Mouse (Mus musculus) skeletal muscle tissue, adult 2 months (tissue): ENCODE measurements at regions not wholly inside any gene's neighbourhood (a gene's known extent, or its start where the extent isn't known, plus 50 kb on each side); places are given as distances from the start of the nearest gene placed in this dataset.

ENCODE experiments used
- DNase-seq: peaks from one replicate; pipeline ENCODE4 v3.0.0-alpha.2; 2012; ENCODE audit warnings: low read depth, low spot score

DNA sequence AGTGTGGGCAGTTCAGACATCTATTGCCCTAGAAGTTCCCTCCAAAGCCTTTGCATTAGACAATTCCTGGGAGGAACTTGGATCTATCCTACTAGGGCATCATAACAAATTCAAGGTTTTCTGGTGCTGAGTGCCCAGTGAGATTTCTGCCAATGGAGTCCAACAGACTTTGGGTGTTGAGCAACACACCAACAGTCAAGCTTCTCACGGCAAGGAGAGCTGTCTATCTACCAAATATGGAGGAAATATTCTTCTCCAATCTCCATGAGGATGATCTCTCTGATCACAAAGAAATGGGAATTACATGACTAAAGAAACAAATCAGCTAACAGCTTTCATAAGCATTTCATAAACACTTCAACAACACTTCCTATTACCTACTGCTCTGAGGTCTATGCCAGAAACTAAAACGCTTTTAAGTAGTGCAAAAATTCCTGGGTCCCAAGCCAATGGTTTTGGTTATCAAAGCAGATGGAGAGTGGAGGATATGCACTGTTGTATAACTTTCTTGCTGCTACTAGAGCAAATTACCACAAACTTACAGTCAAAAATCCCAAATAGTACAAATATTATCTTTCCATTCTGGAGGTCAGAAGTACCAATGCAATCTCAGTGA, 351.8 kb upstream of the Atp2b1 start:
- DNase-seq: no peak

DNA sequence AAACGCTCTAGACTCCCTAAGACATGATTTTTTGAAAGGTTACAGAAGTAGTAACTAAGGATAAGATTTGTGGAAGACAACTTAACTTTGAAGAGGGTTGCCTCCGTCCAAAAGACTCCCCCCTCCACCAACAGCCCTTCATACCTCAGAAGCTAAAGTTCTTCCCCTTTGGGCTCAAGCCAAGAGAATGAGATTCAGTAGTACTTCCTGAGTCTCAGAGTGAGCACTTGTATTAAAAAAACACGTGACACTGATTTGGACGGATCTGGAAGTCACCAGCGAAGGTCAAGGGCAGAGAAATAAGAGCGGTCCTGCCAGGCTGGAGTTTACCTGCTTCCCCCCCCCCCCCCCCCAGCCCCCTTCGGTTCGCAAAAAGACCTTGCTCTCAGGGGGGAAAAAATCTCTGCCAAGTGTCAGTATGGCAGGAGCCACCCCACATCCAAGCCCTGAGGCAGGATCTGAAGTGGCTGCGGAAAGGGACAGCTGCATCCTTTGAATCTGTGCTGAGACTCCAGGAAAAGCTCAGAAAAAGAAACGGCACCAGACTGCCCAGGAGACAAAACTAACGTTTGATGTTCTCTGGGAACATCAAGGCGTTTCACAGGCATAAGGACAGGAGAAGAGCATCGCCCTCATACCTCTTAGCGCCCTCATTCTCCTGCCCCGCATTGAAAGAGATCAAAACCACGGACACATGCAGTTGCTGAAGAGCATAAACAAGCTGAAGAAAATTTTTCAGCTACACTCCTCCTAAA, 341.2 kb upstream of the Atp2b1 start:
- no peak for DNase-seq

DNA sequence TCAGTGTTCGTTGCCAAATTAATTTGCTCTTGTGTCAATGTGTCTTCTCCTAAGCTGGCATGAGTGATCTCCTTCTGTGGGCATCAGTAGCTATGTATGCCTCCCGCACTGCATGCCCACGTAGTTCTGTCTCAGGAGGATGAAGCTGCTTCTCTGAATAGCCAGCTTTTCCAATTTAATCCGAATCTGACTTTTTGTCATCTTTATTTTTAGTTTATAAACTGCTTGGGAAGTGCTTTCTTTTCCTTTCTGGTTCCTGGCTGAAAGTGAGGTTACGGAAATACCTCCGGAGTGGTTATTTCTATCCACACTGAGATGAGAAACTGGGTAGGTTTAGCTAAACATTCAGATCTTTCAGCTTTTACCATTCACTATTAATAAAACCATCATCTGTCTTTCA, 337.2 kb upstream of the Atp2b1 start:
- DNase-seq: no peak

DNA sequence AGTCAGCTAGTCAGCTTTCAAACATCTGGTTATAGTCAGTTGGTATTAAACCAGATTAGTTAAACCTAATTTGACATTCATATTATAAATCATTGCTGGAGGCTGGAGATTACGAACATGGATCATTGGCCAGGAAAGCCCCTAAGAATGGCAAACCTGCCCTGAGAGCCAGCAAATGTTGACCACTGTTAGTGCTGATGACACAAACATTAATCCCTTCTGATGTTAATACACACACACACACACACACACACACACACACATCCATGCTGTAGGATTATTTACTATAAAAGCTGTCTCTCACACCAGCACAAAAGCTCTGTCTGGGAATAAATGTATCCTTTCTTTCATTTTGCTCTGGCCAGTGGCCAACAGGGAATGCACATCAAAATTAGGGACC, 329.4 kb upstream of the Atp2b1 start:
- DNase-seq: no peak

DNA sequence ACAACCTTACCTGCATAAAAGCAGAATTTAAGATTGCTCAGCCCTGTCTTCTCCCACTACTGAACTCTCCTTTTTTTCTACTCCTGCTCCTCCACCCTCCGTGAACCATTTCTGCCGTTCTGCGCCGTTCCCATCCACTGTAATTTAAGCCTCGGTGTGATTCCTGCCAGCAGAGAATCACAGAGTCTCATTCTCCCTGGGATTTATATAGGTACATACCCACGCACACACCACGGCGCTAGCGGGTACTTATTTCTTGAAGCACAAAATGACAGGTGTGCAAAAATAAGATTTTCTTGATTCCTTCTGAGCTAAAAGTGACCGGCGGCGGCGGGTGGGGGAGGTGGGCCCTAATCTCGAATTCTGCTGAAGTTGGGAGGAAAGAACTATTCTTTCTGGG, 324.5 kb upstream of the Atp2b1 start:
- DNase-seq: no peak

DNA sequence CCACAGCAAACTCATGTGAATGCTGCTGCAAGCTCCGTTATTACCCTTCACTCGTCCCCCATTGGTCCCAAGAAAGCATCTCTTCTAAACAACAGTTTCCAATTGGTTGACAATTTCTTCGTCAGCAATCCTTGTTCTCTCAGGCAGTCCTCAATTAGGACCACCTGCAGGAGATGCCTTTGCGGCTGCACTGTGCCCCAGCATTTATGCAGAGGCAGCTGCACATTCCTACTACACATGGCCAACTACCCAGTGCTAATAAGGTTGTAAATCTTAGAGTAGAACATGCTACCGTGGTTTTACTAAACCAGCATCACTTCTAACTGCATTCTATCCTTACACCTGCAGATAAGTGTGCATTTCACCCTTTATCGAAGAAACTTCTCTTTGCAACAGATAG, 322.1 kb upstream of the Atp2b1 start:
- DNase-seq: no peak

DNA sequence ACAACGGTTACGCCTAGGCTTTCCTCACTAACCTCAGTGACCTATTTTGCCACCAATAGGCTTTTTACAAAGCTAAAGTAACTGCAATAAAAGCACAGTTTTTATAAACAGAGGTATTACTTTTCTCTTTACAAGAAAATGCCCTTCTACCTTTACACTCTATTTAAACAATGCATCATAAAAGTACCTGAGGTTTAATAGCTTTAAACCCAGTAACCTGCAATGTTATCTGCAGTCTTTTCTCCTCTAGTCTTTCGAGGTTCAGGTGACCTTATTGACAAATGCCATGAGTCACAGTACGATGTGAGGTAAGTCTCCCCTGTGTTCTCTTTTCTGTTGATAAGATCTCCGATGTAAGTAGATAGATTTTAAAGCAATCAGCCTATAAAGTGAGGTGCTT, 320.3 kb upstream of the Atp2b1 start:
- DNase-seq: no peak

DNA sequence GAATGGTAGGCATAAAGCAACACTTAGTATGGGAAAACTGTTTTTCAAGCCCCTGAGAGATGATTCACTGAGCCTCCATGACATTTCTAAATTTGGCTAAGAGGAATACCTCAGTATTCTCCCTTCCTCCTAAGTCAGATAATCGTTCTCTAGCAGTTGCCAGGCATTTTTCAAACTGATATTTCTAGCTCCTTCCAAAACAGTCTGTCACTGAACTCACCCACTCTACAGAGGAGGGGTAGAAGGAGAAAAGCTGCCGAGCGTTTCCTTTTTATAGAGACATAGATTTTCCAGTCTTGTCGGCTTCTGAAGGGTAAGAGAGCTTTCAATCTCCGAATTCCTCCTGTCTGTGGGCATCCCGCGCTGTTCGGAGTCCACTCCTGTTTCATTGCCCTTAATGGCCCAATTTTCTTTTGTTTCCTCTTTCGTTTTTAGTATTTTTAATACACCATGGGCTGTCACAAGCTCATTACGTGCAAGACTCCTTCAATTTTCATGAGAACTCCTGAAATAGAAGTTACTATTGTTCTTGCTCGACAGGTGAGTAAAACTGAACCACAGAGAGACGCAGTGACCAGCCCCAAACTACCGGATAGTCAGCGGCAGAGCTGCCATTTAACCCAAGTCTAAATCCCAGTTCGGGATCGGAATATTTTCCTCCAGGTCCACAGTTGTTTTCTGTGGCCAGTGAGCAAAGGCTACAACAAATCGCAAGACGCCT, 305.8 kb upstream of the Atp2b1 start:
- no peak for DNase-seq

DNA sequence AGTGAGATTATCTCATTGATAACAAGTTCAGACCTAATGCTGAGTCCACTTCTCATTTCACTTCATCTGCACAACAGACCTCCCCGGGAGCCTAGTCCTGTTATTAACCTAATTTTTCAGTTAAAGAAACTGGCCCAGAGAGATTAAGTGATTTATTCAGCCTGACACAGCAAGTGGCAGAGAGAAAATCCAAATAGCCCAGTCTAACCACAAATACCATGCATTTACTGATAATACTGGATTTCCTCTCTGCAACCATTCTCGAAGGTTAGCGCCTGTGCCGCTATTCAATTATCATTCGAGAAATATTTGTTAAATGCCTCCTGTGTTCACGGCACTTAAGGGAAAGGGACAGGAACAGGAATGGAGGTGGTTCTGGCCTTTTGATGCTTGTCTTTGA, 303.5 kb upstream of the Atp2b1 start:
- DNase-seq: no peak

DNA sequence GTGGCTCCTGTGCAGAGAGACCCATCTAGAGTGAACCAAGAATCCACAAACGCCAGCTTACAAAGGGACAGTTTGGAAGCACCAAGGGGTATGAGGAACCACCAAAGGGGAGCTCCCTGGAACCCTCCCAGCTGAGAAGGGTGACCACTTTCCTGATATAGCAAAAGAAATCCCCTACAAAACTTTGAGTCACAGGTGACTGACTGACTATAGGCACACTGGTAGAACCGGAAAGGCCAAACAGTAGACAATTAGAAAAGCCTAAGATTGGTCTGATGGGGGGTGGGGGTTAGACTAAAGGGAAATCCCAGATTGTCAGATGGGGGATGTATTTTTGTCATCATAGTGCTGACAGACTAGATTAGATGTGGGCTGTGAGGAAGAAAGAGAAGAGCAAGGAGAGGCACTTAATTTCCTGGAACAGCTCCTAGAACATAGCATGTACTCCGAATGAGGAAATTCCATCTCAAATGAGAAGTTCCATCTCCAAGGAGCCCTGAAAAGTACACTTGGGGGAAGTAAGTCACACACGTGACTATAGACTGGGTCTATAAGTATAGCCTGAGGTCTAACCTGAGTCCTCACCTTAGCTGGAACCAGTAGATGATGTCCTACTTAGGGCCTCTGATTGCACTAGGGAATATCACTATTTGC, 302.4 kb upstream of the Atp2b1 start:
- peak; percentile 19 for DNase-seq

DNA sequence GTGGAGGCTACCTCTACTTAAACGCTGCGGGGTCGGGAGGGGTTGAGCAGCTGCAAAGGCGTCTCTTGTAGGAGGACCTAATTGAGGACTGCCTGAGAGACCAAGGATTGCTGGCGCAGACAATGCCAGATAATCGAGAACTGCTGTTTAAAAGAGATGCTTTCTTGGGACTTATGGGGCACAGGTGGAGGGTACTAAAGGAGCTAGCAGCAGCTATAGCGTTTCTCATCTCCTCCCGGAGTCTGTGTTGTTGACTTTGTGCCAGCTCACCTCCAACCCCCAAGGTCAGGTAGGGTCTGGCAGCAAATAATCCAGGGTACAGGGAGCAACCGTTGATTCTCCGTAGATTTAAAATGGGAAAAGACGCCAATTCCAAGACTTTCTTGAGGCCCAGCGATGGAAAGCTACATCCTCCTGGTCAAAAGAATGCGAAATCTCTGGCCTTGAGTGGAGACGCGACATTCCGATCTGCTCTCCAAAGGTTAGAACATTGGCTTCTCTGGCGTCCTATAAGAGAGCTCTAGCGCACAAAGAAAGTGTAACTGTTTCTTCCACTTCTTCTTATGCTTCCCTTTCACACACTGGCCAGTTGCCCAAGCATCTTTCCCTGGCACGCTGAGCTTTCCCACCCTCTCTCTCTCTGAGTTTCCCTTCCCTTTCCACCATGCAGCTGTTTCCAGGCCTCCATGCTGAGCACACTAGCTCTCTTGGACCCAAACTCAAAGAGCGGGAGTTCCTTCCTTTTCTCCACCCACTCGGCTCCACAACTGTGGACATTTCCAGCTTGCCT, 295.3 kb upstream of the Atp2b1 start:
- peak; percentile 70 for DNase-seq

DNA sequence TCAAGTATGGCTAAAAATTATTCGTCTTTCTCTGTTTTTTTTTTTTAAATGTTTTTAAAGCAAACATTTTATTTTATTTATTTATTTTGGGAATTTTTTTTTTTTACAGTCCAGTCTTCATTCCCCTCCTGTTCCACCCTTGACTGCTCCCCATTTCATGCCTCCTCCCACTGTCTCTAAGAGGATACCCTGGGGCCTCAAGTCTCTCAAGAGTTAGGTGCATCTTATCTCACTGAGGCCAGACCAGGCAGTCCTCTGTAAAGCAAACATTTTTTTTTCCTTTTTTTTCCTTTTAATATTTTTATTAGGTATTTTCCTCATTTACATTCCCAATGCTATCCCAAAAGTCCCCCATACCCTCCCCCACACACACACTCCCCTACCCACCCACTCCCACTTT, 290.1 kb upstream of the Atp2b1 start:
- no peak for DNase-seq

DNA sequence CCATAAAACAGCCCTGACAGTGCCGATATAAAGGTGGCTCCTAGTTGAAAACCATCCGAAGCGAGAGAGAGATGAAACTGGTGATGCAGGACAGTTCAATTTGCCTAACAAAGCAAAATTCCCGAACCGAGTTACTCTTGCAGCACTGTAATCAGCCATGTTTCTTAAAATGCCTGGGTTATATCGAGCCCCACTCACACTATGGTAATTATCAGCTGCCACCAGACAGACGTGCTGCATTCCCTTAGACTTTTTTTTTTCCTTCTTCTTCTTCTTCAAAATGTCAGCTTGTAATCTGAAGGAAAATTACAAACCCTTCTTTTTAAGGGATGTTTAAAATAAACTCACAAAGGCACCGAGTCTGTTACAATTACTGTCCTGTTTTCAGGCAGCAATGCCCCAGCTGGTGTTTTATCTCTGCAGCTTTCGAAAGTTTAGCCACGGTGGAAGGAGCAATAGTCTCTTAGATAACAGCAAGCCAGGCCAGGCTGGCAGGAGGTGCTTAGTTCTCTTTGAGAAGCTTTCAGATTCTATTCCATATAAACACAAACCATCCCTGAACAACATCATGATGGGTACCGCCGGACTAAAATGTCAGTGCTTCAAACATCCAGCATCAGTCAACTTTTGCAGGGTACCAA, 289.4 kb upstream of the Atp2b1 start:
- DNase-seq: no peak

DNA sequence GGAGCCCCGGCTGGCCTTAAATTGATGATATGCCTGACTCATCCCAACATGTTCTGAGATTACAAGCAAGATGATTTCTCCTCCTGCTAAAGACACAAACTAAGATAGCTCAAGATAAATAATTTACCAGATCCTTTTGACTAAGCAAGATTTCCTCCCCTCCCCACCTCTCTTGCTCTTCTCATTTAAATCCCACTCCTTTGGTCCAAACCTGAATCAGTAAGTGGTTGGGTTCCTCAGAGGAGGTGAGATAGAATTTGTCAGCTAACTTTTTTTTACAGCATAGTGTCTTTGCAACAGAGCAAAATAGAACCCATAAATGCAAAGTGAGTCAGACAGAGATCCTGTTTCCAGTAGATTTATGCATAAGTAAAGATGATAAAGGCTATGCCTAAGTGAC, 286.0 kb upstream of the Atp2b1 start:
- no peak for DNase-seq

DNA sequence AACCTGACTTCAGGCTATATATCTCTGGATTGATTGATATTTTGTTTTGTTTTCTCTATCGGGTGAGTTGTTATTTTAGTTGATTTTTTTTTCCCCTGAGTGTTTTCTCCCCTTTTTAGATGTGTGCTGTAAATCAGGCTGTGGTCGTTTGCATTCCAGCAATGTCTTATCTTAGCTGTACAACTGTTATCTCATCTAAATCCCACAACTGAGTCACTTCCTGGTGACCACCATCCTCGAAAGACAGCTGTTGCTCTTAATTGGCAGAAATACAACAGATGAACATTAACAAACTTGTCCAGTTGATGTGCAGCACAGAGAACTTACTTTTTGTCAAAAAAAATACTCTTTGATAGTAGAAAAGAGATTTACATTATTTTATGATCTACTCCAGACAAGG, 285.0 kb upstream of the Atp2b1 start:
- DNase-seq: no peak

DNA sequence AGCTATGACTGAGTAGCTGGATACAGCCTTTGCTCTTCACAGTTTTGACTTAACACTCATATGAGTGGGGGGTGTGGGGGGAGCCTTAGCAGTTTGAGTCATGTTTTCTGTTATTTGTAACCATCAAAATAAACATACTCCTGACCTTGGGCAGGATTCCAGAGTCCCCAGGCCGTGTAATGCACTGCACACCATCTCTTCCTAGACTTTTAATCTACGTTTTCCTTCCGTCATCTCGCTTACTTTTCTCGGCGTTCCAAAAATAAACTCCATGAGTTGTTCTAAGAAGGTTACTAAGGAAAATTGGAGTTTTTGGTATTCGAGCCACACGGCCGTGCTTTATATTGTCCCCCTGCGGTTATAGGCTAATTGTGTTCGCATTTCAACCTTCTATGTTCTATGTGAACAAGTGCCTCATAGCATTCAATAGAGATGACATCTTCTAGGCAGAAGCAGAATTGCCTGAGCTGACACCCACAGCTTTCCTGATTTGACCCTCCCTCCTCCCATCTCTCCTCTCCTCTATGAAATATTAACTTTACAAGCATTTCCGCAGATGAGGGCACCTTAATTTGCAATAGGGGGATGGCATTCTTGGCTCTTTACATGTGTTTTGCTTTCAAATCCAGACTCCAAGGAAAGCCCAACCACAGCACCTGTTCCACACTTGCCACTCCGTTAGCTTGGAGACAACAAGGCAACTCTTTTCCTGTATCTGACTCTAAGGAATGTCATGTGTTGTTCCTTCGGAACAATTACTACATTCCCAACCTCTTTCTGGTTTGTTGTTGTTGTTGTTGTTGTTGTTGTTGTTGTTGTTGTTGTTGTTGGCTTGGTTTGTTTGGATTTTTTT, 276.2 kb upstream of the Atp2b1 start:
- DNase-seq: no peak

DNA sequence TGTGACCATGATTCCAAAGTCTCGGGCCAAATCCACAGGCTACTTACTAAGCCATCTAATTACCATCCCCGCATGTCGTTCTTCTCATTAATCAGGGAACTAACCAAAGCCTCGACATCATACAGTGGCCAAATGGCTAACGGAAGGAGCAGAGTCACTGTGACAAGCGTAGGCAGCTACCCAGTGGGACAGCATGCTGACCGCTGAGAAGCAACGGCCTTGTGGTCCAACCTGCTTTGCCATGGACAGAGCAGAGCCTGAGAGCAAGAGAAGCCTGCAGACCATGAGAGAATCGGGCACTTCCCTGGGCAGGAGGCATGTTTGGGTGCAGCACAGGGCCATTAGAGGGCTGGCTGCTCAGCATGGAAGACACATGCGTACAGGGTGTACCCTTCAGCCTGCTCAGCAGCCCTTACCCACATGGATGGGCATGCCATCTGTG, 268.5 kb upstream of the Atp2b1 start:
- DNase-seq: no peak

DNA sequence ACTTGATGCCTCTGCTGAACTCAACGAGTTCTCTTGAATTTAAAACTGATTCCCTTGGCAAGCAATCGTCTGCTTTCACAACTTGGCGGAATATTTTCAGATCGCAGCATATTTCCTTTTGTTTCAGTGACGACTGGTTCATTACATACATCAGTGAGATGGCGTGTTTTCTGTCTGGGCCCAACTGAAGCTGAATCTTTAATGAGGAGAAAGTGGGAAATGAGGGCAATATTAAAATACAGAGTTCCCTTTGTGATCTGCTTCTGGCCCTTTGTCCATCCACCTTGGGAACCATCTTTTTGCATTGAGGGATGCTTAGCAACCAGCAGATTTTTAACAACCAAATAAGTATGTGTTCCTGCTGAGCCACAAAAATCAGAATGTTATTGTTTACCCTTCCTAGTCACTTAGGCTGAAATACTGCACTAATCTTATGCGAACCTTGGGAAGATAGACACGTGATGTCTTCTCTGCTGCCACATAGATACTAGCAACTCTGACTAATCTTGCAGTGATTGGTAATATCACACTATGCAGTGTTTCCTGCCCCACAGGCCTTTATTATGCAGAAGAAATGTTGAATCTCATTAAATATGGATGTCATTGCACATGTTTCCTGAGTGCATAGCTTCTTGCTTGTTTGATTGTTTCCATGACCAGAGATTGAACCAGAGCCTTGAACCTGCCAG, 267.8 kb upstream of the Atp2b1 start:
- no peak for DNase-seq

DNA sequence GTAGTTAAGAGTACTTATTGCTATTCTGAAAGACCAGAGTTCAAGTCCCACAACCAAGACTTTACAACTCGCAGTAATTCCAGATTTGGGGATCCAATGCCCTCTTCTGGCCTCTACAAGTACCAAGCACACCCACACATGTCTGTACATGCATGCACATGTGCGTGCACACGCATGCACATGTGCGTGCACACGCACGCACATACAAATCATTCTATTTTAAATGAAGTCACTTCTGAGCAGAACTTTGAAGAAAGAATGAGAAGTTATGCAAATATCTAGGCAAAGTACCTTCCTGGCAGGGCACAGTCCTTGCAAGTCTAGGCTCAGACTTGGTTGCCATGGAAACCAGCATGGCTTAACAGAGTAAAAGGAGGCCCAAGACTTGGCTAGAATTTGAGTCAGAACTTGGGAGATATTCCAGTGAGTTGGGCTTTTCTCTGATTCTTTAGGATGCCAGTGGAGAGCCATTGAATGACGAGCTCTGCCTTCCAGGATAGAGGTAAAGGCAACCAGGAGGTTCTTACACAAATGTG, 265.4 kb upstream of the Atp2b1 start:
- no peak for DNase-seq
